Mouse (Mus musculus) MEL (cell line): ENCODE measurements around the gene Axl. TPM values are rescaled to one million over a fixed set of nuclear protein-coding genes. Genes with fewer than 3 reads are reported as not detected.

Experiments used
- DNase-seq: peaks from one replicate; pipeline ENCODE4 v3.0.0; 2011; ENCODE audit warnings: low read depth, low spot score
- H3K27ac ChIP-seq: 2 replicates; pipeline ENCODE4 v1.5.1; 2012; ENCODE audit warnings: low read depth, mild to moderate bottlenecking, control low read depth, low read length, moderate library complexity; ENCODE audit not compliant: control insufficient read depth
- H3K27me3 ChIP-seq, 2 experiments: fragments of 150-350 bp in 1 of 2; sonication (generic) in 1 of 2; 2 replicates each; pipeline ENCODE4 v1.6.1; 2012; ENCODE audit warnings: low read length in 2 of 2, mild to moderate bottlenecking in 2 of 2, improper control_type of control experiment in 1 of 2, moderate library complexity in 1 of 2; ENCODE audit not compliant: insufficient read depth in 2 of 2, control insufficient read depth in 1 of 2
- H3K36me3 ChIP-seq, 2 experiments: 2 replicates each; pipeline ENCODE4 v1.6.1; 2012 to 2014; ENCODE audit warnings: low read length in 2 of 2, improper control_type of control experiment in 1 of 2, inconsistent platforms in 1 of 2, mild to moderate bottlenecking in 1 of 2; ENCODE audit not compliant: insufficient read depth in 2 of 2, control insufficient read depth in 1 of 2
- H3K4me1 ChIP-seq, 2 experiments: fragments of 150-350 bp in 1 of 2; sonication (generic) in 1 of 2; 2 replicates each; pipeline ENCODE4 v1.6.1; 2012; ENCODE audit warnings: low read length in 2 of 2, improper control_type of control experiment in 1 of 2, mild to moderate bottlenecking in 1 of 2; ENCODE audit not compliant: insufficient read depth in 2 of 2, control insufficient read depth in 1 of 2
- H3K4me3 ChIP-seq, 2 experiments: fragments of 150-350 bp in 1 of 2; sonication (generic) in 1 of 2; 2 replicates each; pipeline ENCODE4 v1.5.1; 2012; ENCODE audit warnings: low read depth in 2 of 2, low read length in 2 of 2, mild to moderate bottlenecking in 2 of 2, moderate library complexity in 2 of 2, control low read depth in 1 of 2, improper control_type of control experiment in 1 of 2; ENCODE audit not compliant: control insufficient read depth in 1 of 2, insufficient read depth in 1 of 2
- H3K79me2 ChIP-seq: 2 replicates; pipeline ENCODE4 v1.6.1; 2012; ENCODE audit warnings: mild to moderate bottlenecking, low read length, moderate library complexity; ENCODE audit not compliant: control insufficient read depth, poor library complexity, insufficient read depth
- H3K9ac ChIP-seq: 2 replicates; pipeline ENCODE4 v1.6.1; 2012; ENCODE audit warnings: low read depth, mild to moderate bottlenecking, control low read depth, low read length, moderate library complexity; ENCODE audit not compliant: control insufficient read depth, poor library complexity, severe bottlenecking
- H3K9me3 ChIP-seq: fragments of 150-350 bp; sonication (generic); replicated peaks from 2 replicates; pipeline ENCODE4 v1.6.1; 2012; ENCODE audit warnings: mild to moderate bottlenecking, low read length, improper control_type of control experiment, moderate library complexity; ENCODE audit not compliant: insufficient read depth
- CHD1 ChIP-seq: IDR thresholded peaks from 2 replicates; pipeline ENCODE4 v1.6.1; 2012; ENCODE audit warnings: low read depth, mild to moderate bottlenecking, inconsistent platforms, low read length, improper control_type of control experiment
- CTCF ChIP-seq, 3 experiments: IDR thresholded peaks in 2 of 3; conservative IDR thresholded peaks in 1 of 3; 2 replicates each; pipeline ENCODE4 v1.5.1; 2011 to 2012; ENCODE audit warnings: low read length in 3 of 3, low read depth in 2 of 3, mild to moderate bottlenecking in 2 of 3, improper control_type of control experiment in 1 of 3, inconsistent platforms in 1 of 3, mixed read lengths in 1 of 3, moderate library complexity in 1 of 3; ENCODE audit not compliant: control insufficient read depth in 1 of 3, insufficient read depth in 1 of 3, poor library complexity in 1 of 3, severe bottlenecking in 1 of 3
- E2F4 ChIP-seq: IDR thresholded peaks from 2 replicates; pipeline ENCODE4 v1.6.1; 2011; ENCODE audit warnings: low read depth, low read length, improper control_type of control experiment, borderline replicate concordance
- ELF1 ChIP-seq: IDR thresholded peaks from 2 replicates; pipeline ENCODE4 v1.6.1; 2014; ENCODE audit warnings: low read depth, mild to moderate bottlenecking, inconsistent platforms, low read length, improper control_type of control experiment, moderate library complexity
- EP300 ChIP-seq, 2 experiments: IDR thresholded peaks; 2 replicates each; pipeline ENCODE4 v1.6.1; 2011; ENCODE audit warnings: improper control_type of control experiment in 2 of 2, low read length in 2 of 2, low read depth in 1 of 2, mild to moderate bottlenecking in 1 of 2
- ETS1 ChIP-seq: IDR thresholded peaks from 2 replicates; pipeline ENCODE4 v1.6.1; 2012; ENCODE audit warnings: low read depth, mild to moderate bottlenecking, inconsistent platforms, low read length, improper control_type of control experiment, moderate library complexity
- GATA1 ChIP-seq: IDR thresholded peaks from 2 replicates; pipeline ENCODE4 v1.6.1; 2011; ENCODE audit warnings: low read depth, low read length, improper control_type of control experiment
- HCFC1 ChIP-seq: IDR thresholded peaks from 2 replicates; pipeline ENCODE4 v1.6.1; 2012; ENCODE audit warnings: low read depth, mild to moderate bottlenecking, inconsistent platforms, low read length, improper control_type of control experiment, moderate library complexity
- JUND ChIP-seq: IDR thresholded peaks from 2 replicates; pipeline ENCODE4 v1.6.1; 2011; ENCODE audit warnings: low read depth, mild to moderate bottlenecking, improper control_type of control experiment, low read length
- KAT2A ChIP-seq: conservative IDR thresholded peaks from 2 replicates; pipeline ENCODE4 v1.6.1; 2012; ENCODE audit warnings: low read depth, low read length, improper control_type of control experiment, inconsistent platforms
- MEF2A ChIP-seq: IDR thresholded peaks from 2 replicates; pipeline ENCODE4 v1.6.1; 2014; ENCODE audit warnings: low read depth, mild to moderate bottlenecking, inconsistent platforms, low read length, improper control_type of control experiment; ENCODE audit not compliant: poor library complexity, insufficient replicate concordance, severe bottlenecking; ENCODE audit errors: extremely low read depth
- MXI1 ChIP-seq: IDR thresholded peaks from 2 replicates; pipeline ENCODE4 v1.6.1; 2011; ENCODE audit warnings: mild to moderate bottlenecking, low read depth, low read length, improper control_type of control experiment
- NELFE ChIP-seq: IDR thresholded peaks from 2 replicates; pipeline ENCODE4 v1.6.1; 2011; ENCODE audit warnings: low read depth, low read length, improper control_type of control experiment
- POLR2AphosphoS2 ChIP-seq: IDR thresholded peaks from 2 replicates; pipeline ENCODE4 v1.6.1; 2011; ENCODE audit warnings: low read length, improper control_type of control experiment
- POLR2AphosphoS5 ChIP-seq: IDR thresholded peaks from 2 replicates; pipeline ENCODE4 v1.6.1; 2012; ENCODE audit warnings: low read depth, borderline replicate concordance, mild to moderate bottlenecking, inconsistent platforms, low read length, moderate library complexity, mixed read lengths
- TAL1 ChIP-seq: IDR thresholded peaks from 2 replicates; pipeline ENCODE4 v1.6.1; 2012; ENCODE audit warnings: mild to moderate bottlenecking, inconsistent platforms, low read length, moderate library complexity, mixed read lengths
- TBP ChIP-seq: IDR thresholded peaks from 2 replicates; pipeline ENCODE4 v1.8.0; 2011; ENCODE audit warnings: low read depth, low read length, improper control_type of control experiment
- TCF12 ChIP-seq: IDR thresholded peaks from 2 replicates; pipeline ENCODE4 v1.6.1; 2014; ENCODE audit warnings: low read depth, mild to moderate bottlenecking, inconsistent platforms, low read length, improper control_type of control experiment, moderate library complexity
- ZC3H11A ChIP-seq: IDR thresholded peaks from 2 replicates; pipeline ENCODE4 v1.6.1; 2012; ENCODE audit warnings: low read depth, mild to moderate bottlenecking, inconsistent platforms, low read length, improper control_type of control experiment
- ZKSCAN1 ChIP-seq: IDR thresholded peaks from 2 replicates; pipeline ENCODE4 v1.6.1; 2012; ENCODE audit warnings: low read depth, mild to moderate bottlenecking, inconsistent platforms, low read length, improper control_type of control experiment, moderate library complexity
- ZMIZ1 ChIP-seq: IDR thresholded peaks from 2 replicates; pipeline ENCODE4 v1.6.1; 2012; ENCODE audit warnings: low read depth, mild to moderate bottlenecking, inconsistent platforms, low read length, improper control_type of control experiment, moderate library complexity
- polyA plus RNA-seq, 2 experiments: library from polyadenylated mRNA; stranded (reverse) in 1 of 2; unstranded in 1 of 2; fragments of >175 nt in 1 of 2; fragments of >200 nt in 1 of 2; gene quantifications; 2 replicates each; pipeline versions ENCODE4 v1.2.1 to v1.2.4; 2012; ENCODE audit warnings: low replicate concordance in 2 of 2, low read depth in 1 of 2; ENCODE audit not compliant: insufficient read length in 2 of 2, insufficient read depth in 1 of 2, missing spikeins in 1 of 2
- total RNA-seq: library from RNA; depleted of rRNA; stranded (reverse); fragments of 300-350 nt; gene quantifications from 2 replicates; pipeline ENCODE4 v1.2.3, GENCODE M21; 2012

Axl gene
- total and polyA plus RNA-seq, 3 experiments, result 0.19 TPM; not detected in 2

DNA sequence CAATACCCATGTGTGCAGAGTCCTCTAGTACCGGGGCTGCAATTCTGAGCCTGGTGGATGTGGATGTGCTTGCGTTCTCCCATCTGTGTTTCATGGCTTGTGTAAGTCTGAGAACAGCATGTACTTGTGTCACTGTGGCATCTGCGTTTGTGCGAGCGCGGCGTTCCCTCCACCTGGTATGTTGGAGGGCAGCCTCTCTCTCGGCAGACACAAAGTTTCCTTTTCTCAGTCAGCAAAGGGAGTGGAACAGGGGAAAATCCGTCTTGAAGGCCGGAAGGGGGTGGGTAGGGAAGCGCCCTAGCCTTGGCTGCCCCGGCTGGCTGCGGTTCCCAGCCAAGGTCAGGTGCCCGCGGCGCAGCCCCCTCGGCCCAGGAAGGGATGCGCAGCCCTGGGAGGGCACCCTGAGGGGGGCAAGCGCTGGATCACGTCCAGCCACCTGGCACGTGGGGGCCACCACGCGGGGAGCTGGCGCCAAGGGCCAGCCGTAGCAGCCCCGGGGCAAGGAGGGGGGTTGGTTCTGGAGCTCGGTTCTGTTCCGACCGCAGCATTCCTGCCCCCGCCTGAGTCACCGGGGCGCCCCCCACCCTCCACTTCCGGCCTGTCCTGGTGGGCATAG lies 7.1 kb downstream of the Axl start:
- DNase-seq, result no peak
- no peak overlapping the region for H3K4me3 ChIP-seq
- H3K4me1 ChIP-seq, result no peaks in the 10 kb centered on the region
- H3K27me3 ChIP-seq, result no peaks in the 10 kb centered on the region
- H3K79me2 ChIP-seq, result no peaks in the 10 kb centered on the region
- H3K36me3 ChIP-seq, result no peaks in the 10 kb centered on the region
- no peak overlapping the region for H3K9ac ChIP-seq
- TF ChIP-seq CTCF (IDR thresholded peaks at IDR 0.05 in 2 of 3, conservative IDR thresholded peaks at IDR 0.05 in 1 of 3; ENCODE audit: control insufficient read depth in 1 of 3, insufficient read depth in 1 of 3, low read depth in 2 of 3, low read length in 3 of 3, poor library complexity in 1 of 3, severe bottlenecking in 1 of 3) (no peak), CHD1 (no peak), HCFC1 (no peak), ETS1 (no peak), TCF12 (no peak), GATA1 (no peak), ZC3H11A (no peak), MEF2A (no peak), ZKSCAN1 (no peak), EP300 (IDR thresholded peaks at IDR 0.05; ENCODE audit: low read depth in 1 of 2, low read length in 2 of 2) (no peak), NELFE (no peak), ELF1 (no peak), ZMIZ1 (no peak), TBP (no peak)
- H3K9me3 ChIP-seq, result no peaks in the 10 kb centered on the region
- no peak overlapping the region for H3K27ac ChIP-seq

DNA sequence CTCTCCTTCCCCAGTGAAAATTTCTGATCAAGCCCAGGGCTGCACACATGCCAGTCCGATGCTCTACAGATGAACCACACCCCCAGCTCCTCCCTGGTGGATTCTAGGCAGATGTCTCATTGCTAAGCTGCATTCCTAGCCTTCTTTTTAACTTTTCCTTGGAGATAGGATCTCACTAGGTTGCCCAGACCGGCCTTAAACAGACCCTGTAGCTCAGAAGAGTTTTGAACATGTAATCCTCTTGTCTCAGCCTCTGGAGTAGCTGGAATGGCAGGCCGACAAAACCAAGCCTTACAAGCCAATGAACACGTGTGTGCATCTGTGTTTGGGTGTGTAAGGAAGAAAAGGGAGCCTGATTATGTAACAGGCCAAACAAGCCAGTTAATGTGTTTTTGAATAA lies 7.8 kb downstream of the Axl start:
- no peak for TF ChIP-seq KAT2A
- TF ChIP-seq POLR2AphosphoS2, result no peak
- Histone ChIP-seq H3K27ac (no peak overlapping the region), H3K79me2 (no peaks in the 10 kb centered on the region), H3K4me3 (no peak overlapping the region), H3K9me3 (no peaks in the 10 kb centered on the region), H3K27me3 (no peaks in the 10 kb centered on the region), H3K9ac (no peak overlapping the region), H3K36me3 (no peaks in the 10 kb centered on the region), H3K4me1 (no peaks in the 10 kb centered on the region)
- DNase-seq, result no peak

DNA sequence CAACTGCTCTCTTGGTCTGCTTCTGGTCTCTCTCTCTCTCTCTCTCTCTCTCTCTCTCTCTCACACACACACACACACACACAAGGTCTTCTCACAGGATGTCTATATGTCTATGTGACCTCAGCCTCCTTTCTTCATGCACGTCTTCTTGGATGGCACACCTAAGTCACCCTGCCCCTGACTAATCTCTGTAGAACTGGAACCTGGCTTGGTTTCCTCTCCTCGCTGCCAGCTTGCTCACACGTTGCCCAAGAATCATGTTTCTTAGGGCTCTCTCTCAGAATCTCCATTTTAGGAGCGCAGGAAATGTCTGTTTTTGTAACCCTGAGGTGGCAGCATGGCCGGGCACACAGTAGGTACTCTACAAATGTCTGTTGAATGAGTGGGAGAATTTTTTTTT lies 8.5 kb downstream of the Axl start:
- Histone ChIP-seq H3K4me1 (no peaks in the 10 kb centered on the region), H3K4me3 (no peak overlapping the region), H3K36me3 (no peaks in the 10 kb centered on the region), H3K27ac (no peak overlapping the region), H3K9me3 (no peaks in the 10 kb centered on the region)
- TF ChIP-seq JUND (no peak), MXI1 (no peak), POLR2AphosphoS5 (no peak), TAL1 (no peak), E2F4 (no peak), KAT2A (no peak)
- TF ChIP-seq, all 39 proteins: peak for 0
- H3K9ac ChIP-seq, result no peak overlapping the region
- no peaks in the 10 kb centered on the region for H3K79me2 ChIP-seq
- DNase-seq, result no peak
- no peaks in the 10 kb centered on the region for H3K27me3 ChIP-seq
